Mouse (Mus musculus) ovary, adult 18-20 months (tissue): Measurements from ENCODE around the gene Cdk15.

ENCODE experiments used
- DNase-seq: peaks from one replicate; pipeline ENCODE4 v3.0.0; 2022; ENCODE audit warnings: low spot score, mixed read lengths

Cdk15 gene

GRCm38 (mm10) chr1:59326854-59327395 lies 70.2 kb downstream of the Cdk15 start:
- DNase-seq, result no peak

- no peak for DNase-seq
Observed at GRCm38 (mm10) chr1:59332737-59333385, 76.2 kb downstream of the Cdk15 start.

- DNase-seq, result no peak
Observed at GRCm38 (mm10) chr1:59333386-59333759, 76.7 kb downstream of the Cdk15 start.

- no peak for DNase-seq
Observed at GRCm38 (mm10) chr1:59333860-59334561, 77.3 kb downstream of the Cdk15 start.

GRCm38 (mm10) chr1:59334562-59334890 lies 77.8 kb downstream of the Cdk15 start:
- DNase-seq, result no peak

- no peak for DNase-seq
Observed at GRCm38 (mm10) chr1:59336256-59336655, 79.5 kb downstream of the Cdk15 start.

GRCm38 (mm10) chr1:59340814-59341588 lies 84.3 kb downstream of the Cdk15 start:
- DNase-seq, result no peak

GRCm38 (mm10) chr1:59341697-59342096 lies 85.0 kb downstream of the Cdk15 start:
- no peak for DNase-seq

- DNase-seq, result no peak
Observed at GRCm38 (mm10) chr1:59342146-59342545, 85.4 kb downstream of the Cdk15 start.

- DNase-seq, result no peak
Observed at GRCm38 (mm10) chr1:59352706-59353105, 96.0 kb downstream of the Cdk15 start.

- no peak for DNase-seq
Observed at GRCm38 (mm10) chr1:59355440-59355839, 98.7 kb downstream of the Cdk15 start.

- DNase-seq, result no peak
Observed at GRCm38 (mm10) chr1:59359136-59359535, 102.4 kb downstream of the Cdk15 start.

GRCm38 (mm10) chr1:59360834-59361233 lies 104.1 kb downstream of the Cdk15 start:
- no peak for DNase-seq

GRCm38 (mm10) chr1:59361460-59361859 lies 104.8 kb downstream of the Cdk15 start:
- DNase-seq, result no peak

GRCm38 (mm10) chr1:59361966-59362365 lies 105.3 kb downstream of the Cdk15 start:
- no peak for DNase-seq

- no peak for DNase-seq
Observed at GRCm38 (mm10) chr1:59364463-59365040, 107.8 kb downstream of the Cdk15 start.

GRCm38 (mm10) chr1:59367928-59368648 lies 111.4 kb downstream of the Cdk15 start:
- DNase-seq, result peak; percentile 11

GRCm38 (mm10) chr1:59368649-59369319 lies 112.1 kb downstream of the Cdk15 start:
- no peak for DNase-seq

- no peak for DNase-seq
Observed at GRCm38 (mm10) chr1:59369320-59369685, 112.6 kb downstream of the Cdk15 start.

GRCm38 (mm10) chr1:59370355-59370950 lies 113.7 kb downstream of the Cdk15 start:
- DNase-seq, result no peak

- DNase-seq, result no peak
Observed at GRCm38 (mm10) chr1:59376021-59376548, 119.4 kb downstream of the Cdk15 start.
